Mouse (Mus musculus): ENCODE data around the gene Ccdc106. TPM values are rescaled to one million over a fixed set of nuclear protein-coding genes. Genes with fewer than 3 reads are reported as not detected.

The Ccdc106 gene
- total and polyA plus RNA-seq, 3 experiments = 0.52 to 0.81 TPM; not detected in 1

DNA sequence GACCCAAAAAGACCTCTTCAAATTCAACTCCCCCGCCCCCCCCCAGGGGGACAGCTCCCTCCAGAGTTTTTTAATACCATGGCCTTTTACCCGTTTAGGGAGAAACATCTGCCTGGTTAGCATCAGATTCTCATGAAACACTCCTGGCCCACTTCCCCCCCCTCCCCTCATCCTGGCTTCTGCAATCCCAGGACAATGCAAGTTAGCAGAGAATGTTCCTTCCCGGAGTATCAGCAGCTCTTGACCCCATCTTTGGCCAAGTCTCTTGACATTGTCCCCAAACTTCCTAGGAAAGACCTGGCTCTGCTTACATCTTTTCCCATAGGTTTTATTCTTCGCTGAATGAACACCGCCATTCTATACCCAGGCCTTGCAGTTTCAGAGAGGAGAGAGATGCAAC lies 844 bp downstream of the Ccdc106 start:
- Histone ChIP-seq H3K27ac (ENCODE audit: insufficient read depth, low read depth) (no peak overlapping the region), H3K9me3 (replicated peaks; ENCODE audit: low read length) (peaks cover 6% of the 10 kb centered on the region), H3K9ac (ENCODE audit: insufficient read depth, low read depth) (peak overlapping the region; percentile 98), H3K4me1 (ENCODE audit: control insufficient read depth in 1 of 2, insufficient read depth in 2 of 2) (peaks cover 0 to 31% of the 10 kb centered on the region in 2 experiments; a peak in 2 of 4 replicates), H3K36me3 (replicated peaks in 1 of 2; ENCODE audit: control insufficient read depth in 1 of 2, insufficient read depth in 1 of 2, low read length in 1 of 2) (peaks cover 39 to 62% of the 10 kb centered on the region in 2 experiments), H3K4me3 (replicated peaks in 1 of 3; ENCODE audit: low read depth in 2 of 3, low read length in 2 of 3, poor library complexity in 1 of 3) (peak overlapping the region; percentile 81 to 82 (median 81)), H3K27me3 (replicated peaks) (no peaks in the 10 kb centered on the region), H3K4me2 (ENCODE audit: insufficient read depth, low read depth, poor library complexity, severe bottlenecking) (peak overlapping the region; percentile 83), H3K79me2 (replicated peaks; ENCODE audit: control insufficient read depth, extremely low read depth, insufficient read depth, poor library complexity, severe bottlenecking) (peaks cover 33% of the 10 kb centered on the region)
- DNase-seq (ENCODE audit: extremely low read depth) = no peak
- in situ Hi-C loops (cut with MboI; ENCODE audit: low pct_ligation_motif_present, low pct_unique_long_range_greater_than_20kb, low sequenced_read_pairs) = no loop called here
- TF ChIP-seq NRF1 (IDR thresholded peaks at IDR 0.05; ENCODE audit: low read depth, low read length) = no peak
- dilution Hi-C loops (cut with MboI; ENCODE audit: extremely low pct_ligation_motif_present, extremely low pct_unique_long_range_greater_than_20kb, low sequenced_read_pairs) = no loop called here

DNA sequence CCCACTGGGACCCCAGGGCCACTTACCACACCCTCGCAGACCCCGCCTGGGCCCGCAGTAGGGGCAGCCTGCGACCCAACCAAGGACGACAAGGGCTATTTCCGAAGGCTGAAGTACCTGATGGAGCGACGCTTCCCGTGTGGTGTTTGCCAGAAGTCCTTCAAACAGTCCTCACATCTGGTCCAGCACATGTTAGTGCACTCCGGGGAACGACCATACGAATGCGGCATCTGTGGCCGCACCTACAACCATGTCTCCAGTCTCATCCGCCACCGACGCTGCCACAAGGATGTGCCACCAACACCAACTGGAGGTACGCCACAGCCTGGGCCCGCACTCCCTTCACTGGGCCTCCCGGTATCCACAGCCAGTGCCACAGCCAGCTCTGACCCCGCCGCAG lies 9.2 kb downstream of the Ccdc106 start:
- dilution Hi-C loops (cut with MboI; ENCODE audit: extremely low pct_ligation_motif_present, extremely low pct_unique_long_range_greater_than_20kb, low sequenced_read_pairs) = no loop called here
- no peak for DNase-seq (ENCODE audit: extremely low read depth)
- H3K4me3 ChIP-seq (replicated peaks in 1 of 3; ENCODE audit: low read depth in 2 of 3, low read length in 2 of 3, poor library complexity in 1 of 3) = peak overlapping the region in 1 of 3 experiments; percentile 13
- H3K36me3 ChIP-seq (replicated peaks in 1 of 2; ENCODE audit: control insufficient read depth in 1 of 2, insufficient read depth in 1 of 2, low read length in 1 of 2) = peaks cover 69 to 94% of the 10 kb centered on the region in 2 experiments
- no peaks in the 10 kb centered on the region for H3K4me1 ChIP-seq (ENCODE audit: control insufficient read depth in 1 of 2, insufficient read depth in 2 of 2)
- H3K9me3 ChIP-seq (replicated peaks; ENCODE audit: low read length) = peaks cover 33% of the 10 kb centered on the region
- no peak overlapping the region for H3K4me2 ChIP-seq (ENCODE audit: insufficient read depth, low read depth, poor library complexity, severe bottlenecking)
- in situ Hi-C loops (cut with MboI; ENCODE audit: low pct_ligation_motif_present, low pct_unique_long_range_greater_than_20kb, low sequenced_read_pairs) = no loop called here
- H3K9ac ChIP-seq (ENCODE audit: insufficient read depth, low read depth) = no peak overlapping the region
- H3K79me2 ChIP-seq (replicated peaks; ENCODE audit: control insufficient read depth, extremely low read depth, insufficient read depth, poor library complexity, severe bottlenecking) = peaks cover 5% of the 10 kb centered on the region; the same call in 1 of the 2 replicates
- H3K27ac ChIP-seq (ENCODE audit: insufficient read depth, low read depth) = no peak overlapping the region
- no peak for TF ChIP-seq CHD2 (IDR thresholded peaks at IDR 0.05; ENCODE audit: low read length)
- no peak for TF ChIP-seq RCOR1 (conservative IDR thresholded peaks at IDR 0.05; ENCODE audit: low read depth, low read length)
- TF ChIP-seq PAX5 (IDR thresholded peaks at IDR 0.05; ENCODE audit: low read length) = no peak
- no peak for TF ChIP-seq JUN (IDR thresholded peaks at IDR 0.05; ENCODE audit: insufficient read depth, low read depth, low read length)
- TF ChIP-seq POLR2AphosphoS2 (IDR thresholded peaks at IDR 0.05; ENCODE audit: low read depth, low read length) = no peak
- no peak for TF ChIP-seq TBP (conservative IDR thresholded peaks at IDR 0.05; ENCODE audit: low read depth, low read length)
- TF ChIP-seq ZMIZ1 (IDR thresholded peaks at IDR 0.05; ENCODE audit: low read depth, low read length) = no peak
- TF ChIP-seq MYC (IDR thresholded peaks at IDR 0.05; ENCODE audit: low read depth, low read length) = no peak
- TF ChIP-seq RAD21 (IDR thresholded peaks at IDR 0.05; ENCODE audit: low read depth, low read length) = no peak
- no peak for TF ChIP-seq NELFE (IDR thresholded peaks at IDR 0.05; ENCODE audit: low read depth, low read length)
- no peak for TF ChIP-seq GABPA (IDR thresholded peaks at IDR 0.05; ENCODE audit: insufficient replicate concordance, low read depth, low read length)
- no peak for TF ChIP-seq HCFC1 (IDR thresholded peaks at IDR 0.05; ENCODE audit: low read depth, low read length)
- TF ChIP-seq ZC3H11A (IDR thresholded peaks at IDR 0.05; ENCODE audit: low read depth, low read length) = no peak
- no peak for TF ChIP-seq MAX (IDR thresholded peaks at IDR 0.05; ENCODE audit: low read length)
- TF ChIP-seq SIN3A (IDR thresholded peaks at IDR 0.05; ENCODE audit: low read length) = no peak
- TF ChIP-seq CTCF (conservative IDR thresholded peaks at IDR 0.05 in 1 of 2, IDR thresholded peaks at IDR 0.05 in 1 of 2; ENCODE audit: low read depth in 2 of 2, low read length in 2 of 2) = no peak
- TF ChIP-seq MAFK (IDR thresholded peaks at IDR 0.05; ENCODE audit: insufficient replicate concordance, low read length) = no peak
- TF ChIP-seq BHLHE40 (IDR thresholded peaks at IDR 0.05; ENCODE audit: low read depth, low read length) = no peak
- no peak for TF ChIP-seq ETS1 (conservative IDR thresholded peaks at IDR 0.05; ENCODE audit: low read depth, low read length)
- H3K27me3 ChIP-seq (replicated peaks) = no peaks in the 10 kb centered on the region

All from CH12.LX (cell line).